Mouse (Mus musculus) small intestine, adult 2 months (tissue): ENCODE measurements around the gene Zfp128. TPM values are rescaled to one million over a fixed set of nuclear protein-coding genes. Genes with fewer than 3 reads are reported as not detected.
"Not testable (repeated sequence)": the region's sequence is repeated elsewhere in the genome, so short reads cannot be mapped to it uniquely, and the experiment has no call there.

Experiments used
- H3K27ac ChIP-seq: fragments of 200-500 bp; 2 replicates; pipeline ENCODE4 v1.5.1; 2012; ENCODE audit warnings: low read depth, low read length, control low read depth, inconsistent platforms; ENCODE audit not compliant: insufficient read depth
- H3K27me3 ChIP-seq: fragments of 200-500 bp; 2 replicates; pipeline ENCODE4 v1.6.1; 2012; ENCODE audit warnings: mild to moderate bottlenecking, moderate library complexity, low read length, inconsistent platforms; ENCODE audit not compliant: control insufficient read depth, insufficient read depth
- H3K36me3 ChIP-seq: fragments of 200-500 bp; 2 replicates; pipeline ENCODE4 v1.6.1; 2012; ENCODE audit warnings: mild to moderate bottlenecking, low read length, control low read depth, inconsistent platforms; ENCODE audit not compliant: control insufficient read depth, insufficient read depth
- H3K4me1 ChIP-seq: fragments of 200-500 bp; 2 replicates; pipeline ENCODE4 v1.6.1; 2012; ENCODE audit warnings: low read length, inconsistent platforms, mixed read lengths; ENCODE audit not compliant: control insufficient read depth, insufficient read depth, insufficient read length
- H3K4me3 ChIP-seq: fragments of 200-500 bp; 2 replicates; pipeline ENCODE4 v1.5.1; 2012; ENCODE audit warnings: low read depth, mild to moderate bottlenecking, control low read depth, inconsistent platforms, low read length, moderate library complexity
- CTCF ChIP-seq: fragments of 200-500 bp; IDR thresholded peaks from 2 replicates; pipeline ENCODE4 v1.5.1; 2012; ENCODE audit warnings: low read depth, mild to moderate bottlenecking, control low read depth, inconsistent platforms, low read length, moderate library complexity, mixed read lengths; ENCODE audit not compliant: insufficient replicate concordance, insufficient read length; ENCODE audit errors: extremely low read depth
- POLR2A ChIP-seq: fragments of 200-500 bp; IDR thresholded peaks from 2 replicates; pipeline ENCODE4 v1.6.1; 2012; ENCODE audit warnings: low read depth, mild to moderate bottlenecking, control low read depth, inconsistent platforms, low read length, moderate library complexity
- WGBS: fragments of 180-500 bp; shearing (Covaris S2); methylation state at CpG from one replicate; pipeline ENCODE4 v1.1.7; 2018; 5-methylcytosine and 5-hydroxymethylcytosine counted together
- polyA plus RNA-seq: library from polyadenylated mRNA; depleted of rRNA; stranded (reverse); fragments of >200 nt; gene quantifications from 2 replicates; pipeline ENCODE4 v1.2.3, GENCODE M21; 2012

Zfp128 gene
- polyA plus RNA-seq, 1 experiment: 0.15 TPM

DNA sequence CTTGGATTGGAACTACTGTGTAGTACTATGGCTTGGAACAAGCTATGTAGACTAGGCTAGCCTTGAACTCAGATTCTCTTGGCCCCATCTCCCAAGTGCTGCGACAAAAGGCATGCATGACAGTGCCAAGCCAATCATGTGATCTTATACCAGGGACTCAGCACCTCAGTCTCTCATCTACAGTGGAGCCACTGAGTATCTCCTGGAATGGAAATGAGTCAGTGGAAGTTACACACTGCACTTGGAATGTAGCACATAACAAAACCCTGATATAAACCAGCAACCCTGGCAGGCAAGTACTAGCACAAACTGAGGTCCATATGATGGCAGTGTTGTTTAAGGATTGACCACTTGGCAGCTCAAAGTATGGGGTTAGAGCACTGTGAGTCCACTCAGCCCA is 24.2 kb downstream of the Zfp128 start:
- peaks cover 15% of the 10 kb centered on the region for H3K36me3 ChIP-seq
- no peaks in the 10 kb centered on the region for H3K27me3 ChIP-seq
- 83% methylated on average over 1 of the region's 1 CpGs for WGBS
- H3K27ac ChIP-seq: no peak overlapping the region
- no peak overlapping the region for H3K4me3 ChIP-seq
- no peak for TF ChIP-seq CTCF
- TF ChIP-seq POLR2A: no peak
- H3K4me1 ChIP-seq: peaks cover 2% of the 10 kb centered on the region; the same call in 1 of the 2 replicates

DNA sequence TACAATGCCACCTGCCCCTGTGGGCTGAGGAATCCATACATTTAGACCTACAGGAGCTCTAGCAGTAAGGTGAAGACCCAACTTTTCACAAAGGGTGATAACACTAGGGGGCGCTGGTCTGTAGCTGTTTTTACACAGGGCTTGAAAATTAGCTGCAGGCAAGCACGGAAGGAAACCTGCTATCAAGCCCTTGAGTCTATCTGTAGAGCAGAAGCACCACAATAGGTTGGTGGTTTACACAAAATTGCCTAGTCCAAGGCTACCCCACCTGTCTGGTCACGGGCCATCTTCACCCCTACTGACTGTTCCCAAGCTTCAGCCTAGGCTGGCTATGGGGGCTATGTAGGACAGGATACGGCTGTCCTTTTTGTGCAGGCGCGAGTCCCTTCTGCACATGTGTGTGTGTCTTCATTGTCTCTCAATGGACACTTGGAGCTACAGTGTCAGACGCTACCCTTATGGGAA is 28.6 kb downstream of the Zfp128 start:
- H3K4me3 ChIP-seq: peak overlapping the region; percentile 77
- peaks cover 2% of the 10 kb centered on the region; the same call in 1 of the 2 replicates for H3K4me1 ChIP-seq
- WGBS: 31% methylated on average over 7 of the region's 7 CpGs
- H3K27ac ChIP-seq: peak overlapping the region; percentile 93
- no peak for TF ChIP-seq POLR2A
- peak; percentile 63; the same call in 1 of the 2 replicates for TF ChIP-seq CTCF
- peaks cover 15% of the 10 kb centered on the region for H3K36me3 ChIP-seq
- no peaks in the 10 kb centered on the region for H3K27me3 ChIP-seq

GRCm38 (mm10) chr7:12910181-12910668 is 29.2 kb downstream of the Zfp128 start:
- Histone ChIP-seq H3K27ac (peak overlapping the region; percentile 93), H3K36me3 (peaks cover 14% of the 10 kb centered on the region), H3K4me1 (peaks cover 2% of the 10 kb centered on the region; the same call in 1 of the 2 replicates), H3K4me3 (peak overlapping the region; percentile 77), H3K27me3 (no peaks in the 10 kb centered on the region)
- TF ChIP-seq POLR2A (peak; percentile 49; the same call in 1 of the 2 replicates), CTCF (no peak)
- WGBS: 1% methylated on average over 19 of the region's 19 CpGs

GRCm38 (mm10) chr7:12913556-12913955 is 32.6 kb downstream of the Zfp128 start:
- H3K27me3 ChIP-seq: no peaks in the 10 kb centered on the region
- H3K27ac ChIP-seq: no peak overlapping the region
- H3K4me3 ChIP-seq: no peak overlapping the region
- peaks cover 2% of the 10 kb centered on the region; the same call in 1 of the 2 replicates for H3K4me1 ChIP-seq
- TF ChIP-seq CTCF (no peak), POLR2A (no peak)
- H3K36me3 ChIP-seq: no peaks in the 10 kb centered on the region

- H3K4me1 ChIP-seq, H3K4me3 ChIP-seq, H3K27me3 ChIP-seq, H3K27ac ChIP-seq: not testable (repeated sequence)
- WGBS: 70% methylated on average over 7 of the region's 8 CpGs
- H3K36me3 ChIP-seq: peaks cover 19% of the 10 kb centered on the region
Measured at GRCm38 (mm10) chr7:12920495-12920894, 39.5 kb downstream of the Zfp128 start.

- 0% methylated on average over 3 of the region's 3 CpGs for WGBS
Measured at GRCm38 (mm10) chr7:12921318-12921704, 40.3 kb downstream of the Zfp128 start.

GRCm38 (mm10) chr7:12921705-12922465 is 40.9 kb downstream of the Zfp128 start, which contains the start of gene Rps5:
TSS of gene Rps5 (plus strand) at chr7:12922290.
- Histone ChIP-seq H3K36me3 (peaks cover 32% of the 10 kb centered on the region), H3K27me3 (no peaks in the 10 kb centered on the region), H3K27ac (peak within 1 kb of the TSS; percentile 91), H3K4me3 (peak within 1 kb of the TSS; percentile 88), H3K4me1 (no peaks in the 10 kb centered on the region; the same call in 1 of the 2 replicates)
- WGBS: under 1% methylated on average over 55 of the region's 55 CpGs
- TF ChIP-seq CTCF (peak; percentile 61), POLR2A (peak; percentile 74)

More at GRCm38 (mm10) chr7:12921318-12921704, 40.3 kb downstream of the Zfp128 start:
- Histone ChIP-seq H3K4me1 (no peaks in the 10 kb centered on the region; the same call in 1 of the 2 replicates), H3K36me3 (peaks cover 28% of the 10 kb centered on the region), H3K27me3 (no peaks in the 10 kb centered on the region), H3K27ac (peak overlapping the region; percentile 91), H3K4me3 (peak overlapping the region; percentile 83)
- TF ChIP-seq POLR2A (no peak), CTCF (no peak)

- H3K4me1 ChIP-seq: peaks cover 1% of the 10 kb centered on the region
Measured at GRCm38 (mm10) chr7:12922729-12923128, 41.8 kb downstream of the Zfp128 start.

More at GRCm38 (mm10) chr7:12922729-12923128, 41.8 kb downstream of the Zfp128 start:
- H3K4me3 ChIP-seq: peak overlapping the region; percentile 88
- no peak overlapping the region for H3K27ac ChIP-seq
- H3K36me3 ChIP-seq: peaks cover 34% of the 10 kb centered on the region
- 2% methylated on average over 8 of the region's 8 CpGs for WGBS
- no peaks in the 10 kb centered on the region; the same call in 1 of the 2 replicates for H3K27me3 ChIP-seq
- TF ChIP-seq CTCF: no peak
- no peak for TF ChIP-seq POLR2A
